Mouse (Mus musculus) retina, postnatal 7 days (tissue): ENCODE data around the gene Hebp1.

Experiments used
- DNase-seq: peaks from one replicate; pipeline ENCODE4 v3.0.0-alpha.2; 2012; ENCODE audit warnings: low read depth, low spot score

The Hebp1 gene

GRCm38 (mm10) chr6:135197921-135198532, at the start of gene Hebp1, which contains the start of gene Fam234b:
Gene Hebp1 (minus strand): TSS chr6:135198022.
Gene Fam234b (plus strand): TSS chr6:135197977.
- DNase-seq: peak; percentile 58

GRCm38 (mm10) chr6:135245586-135245985, 47.8 kb upstream of the Hebp1 start:
- DNase-seq: peak; percentile 32

- DNase-seq: no peak
Observed at GRCm38 (mm10) chr6:135240361-135240760, 42.5 kb upstream of the Hebp1 start.

- no peak for DNase-seq
Observed at GRCm38 (mm10) chr6:135238211-135238610, 40.4 kb upstream of the Hebp1 start.

GRCm38 (mm10) chr6:135237326-135237725, 39.5 kb upstream of the Hebp1 start:
- no peak for DNase-seq

- DNase-seq: no peak
Observed at GRCm38 (mm10) chr6:135236576-135236975, 38.8 kb upstream of the Hebp1 start.

GRCm38 (mm10) chr6:135235742-135236141, 37.9 kb upstream of the Hebp1 start:
- DNase-seq: no peak

GRCm38 (mm10) chr6:135232443-135233182, 34.8 kb upstream of the Hebp1 start:
- no peak for DNase-seq

- no peak for DNase-seq
Observed at GRCm38 (mm10) chr6:135230586-135230985, 32.8 kb upstream of the Hebp1 start.

- no peak for DNase-seq
Observed at GRCm38 (mm10) chr6:135228465-135228941, 30.7 kb upstream of the Hebp1 start.

GRCm38 (mm10) chr6:135223786-135224416, 26.1 kb upstream of the Hebp1 start:
- DNase-seq: no peak

GRCm38 (mm10) chr6:135219916-135220315, 22.1 kb upstream of the Hebp1 start:
- no peak for DNase-seq

GRCm38 (mm10) chr6:135218330-135218729, 20.5 kb upstream of the Hebp1 start:
- DNase-seq: no peak

GRCm38 (mm10) chr6:135212666-135213065, 14.8 kb upstream of the Hebp1 start:
- DNase-seq: peak; percentile 53

- DNase-seq: no peak
Observed at GRCm38 (mm10) chr6:135211169-135211568, 13.3 kb upstream of the Hebp1 start.

- DNase-seq: no peak
Observed at GRCm38 (mm10) chr6:135206909-135207308, 9.1 kb upstream of the Hebp1 start.

GRCm38 (mm10) chr6:135205802-135206201, 8.0 kb upstream of the Hebp1 start:
- DNase-seq: no peak

GRCm38 (mm10) chr6:135204869-135205268, 7.0 kb upstream of the Hebp1 start:
- no peak for DNase-seq

GRCm38 (mm10) chr6:135203737-135204136, 5.9 kb upstream of the Hebp1 start:
- no peak for DNase-seq

GRCm38 (mm10) chr6:135202668-135203067, 4.8 kb upstream of the Hebp1 start:
- no peak for DNase-seq

- no peak for DNase-seq
Observed at GRCm38 (mm10) chr6:135200122-135200957, 2.5 kb upstream of the Hebp1 start.

- DNase-seq: no peak
Observed at GRCm38 (mm10) chr6:135198726-135199125, 904 bp upstream of the Hebp1 start.
